ENCODE assay signal across 9 mouse cellular contexts in the genomic region with DNA sequence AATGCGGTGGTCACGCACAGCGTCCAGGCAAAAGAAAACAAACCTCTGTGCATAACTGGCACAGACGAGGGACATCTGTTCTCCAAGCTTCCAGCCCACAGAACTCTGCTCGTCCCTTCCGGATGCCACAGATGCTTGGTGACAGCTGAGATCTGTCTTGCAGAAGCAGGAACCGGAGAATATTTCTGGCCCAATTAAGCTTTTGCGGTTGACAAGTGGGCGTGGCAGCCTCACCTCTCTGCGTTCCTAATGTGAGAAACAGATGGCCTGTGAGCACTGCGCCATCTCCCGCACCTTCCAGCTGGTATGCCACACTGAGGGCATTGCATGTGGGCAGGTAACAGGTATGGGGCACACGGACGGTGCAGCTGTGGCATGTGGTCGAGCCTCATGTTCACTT. TPM values are rescaled to one million over a fixed set of nuclear protein-coding genes. Genes with fewer than 3 reads are reported as not detected.
A peak's percentile ranks its signal among the peaks of the same experiment; 100 is the strongest.
DNase-seq lines count a peak whose midpoint lies in the region; ATAC-seq and TF ChIP-seq lines count a peak whose summit lies in the region.
"Had no signal": no experiment of that assay in that cellular context is flagged by ENCODE, and none has a peak within 500 bp of the region (broad histone marks: within the 10 kb centered on the region; RNA-seq: fewer than 3 reads in every experiment).

No protein-coding gene starts in this region.

- peaks cover 8% of the 10 kb centered on the region; the same call in 1 of the 2 replicates for H3K4me1 ChIP-seq in forebrain, embryonic 15.5 days

- no peak for TF ChIP-seq CTCF in brain, embryonic 14.5 days (IDR thresholded peaks at IDR 0.05; ENCODE audit: borderline replicate concordance, extremely low read depth, insufficient read depth, insufficient read length)

- no peak overlapping the region for H3K9ac ChIP-seq in forebrain, embryonic 15.5 days (replicated peaks)

- no peak overlapping the region for H3K4me2 ChIP-seq in forebrain, embryonic 15.5 days (replicated peaks)

- no peak for TF ChIP-seq POLR2A in brain, embryonic 14.5 days (IDR thresholded peaks at IDR 0.05; ENCODE audit: borderline replicate concordance, extremely low read depth, insufficient read depth, insufficient read length, poor library complexity, severe bottlenecking)

- no peaks in the 10 kb centered on the region for H3K27me3 ChIP-seq in forebrain, embryonic 15.5 days

- H3K4me3 ChIP-seq in forebrain, embryonic 15.5 days = no peak overlapping the region
- H3K4me3 ChIP-seq: erythroblast, embryonic 14.5 days had no signal

- no peaks in the 10 kb centered on the region for H3K9me3 ChIP-seq in forebrain, embryonic 15.5 days

- ATAC-seq in forebrain, embryonic 15.5 days (replicated peaks) = no peak

- DNase-seq in cerebellum, postnatal 36 days = peak; percentile 27 to 31
- DNase-seq in cerebellum, adult 11 months = no peak
- peak; percentile 74 for DNase-seq in brain, embryonic 14.5 days (ENCODE audit: low read depth)
- DNase-seq in kidney, postnatal 14 days = peak; percentile 68
- DNase-seq in lung, postnatal 10 days = peak; percentile 58
- peak; percentile 76 for DNase-seq in telencephalon, adult 2 months (ENCODE audit: low read depth, low spot score)
- DNase-seq in heart, postnatal 4 days = no peak

- no peak overlapping the region for H3K27ac ChIP-seq in forebrain, embryonic 15.5 days (replicated peaks)

- H3K36me3 ChIP-seq in forebrain, embryonic 15.5 days = no peaks in the 10 kb centered on the region

- 62% methylated on average over 15 of the region's 15 CpGs for WGBS in forebrain, embryonic 15.5 days

RNA-seq across cellular contexts. Expression of gene Stum, which starts 27.1 kb away (rescaled TPM):
- polyA plus RNA-seq in brain, embryonic 14.5 days (2012; rRNA removed) = 10.2 and 11.6 TPM in 2 replicates
- 4.1 and 4.2 TPM in 2 replicates for polyA plus RNA-seq in forebrain, embryonic 15.5 days (2015; fragmentation: Nextera tagmentation; extraction: Ambion mirVana)
- 1 to 10 TPM in 1 of 2 experiments, under 1 TPM in 1; 0.74 to 1.6 TPM for total RNA-seq in heart, postnatal 4 days (2021)
- polyA plus RNA-seq: erythroblast, embryonic 14.5 days had no signal

RNA-seq across cellular contexts. Expression of gene Parp1, which starts 58.3 kb away (rescaled TPM):
- polyA plus RNA-seq in brain, embryonic 14.5 days (2012; rRNA removed) = 105 and 115 TPM in 2 replicates
- 144 and 147 TPM in 2 replicates for polyA plus RNA-seq in forebrain, embryonic 15.5 days (2015; fragmentation: Nextera tagmentation; extraction: Ambion mirVana)
- 100 to 1,000 TPM in 1 of 2 experiments, 10 to 100 TPM in 1; 88.6 to 100 TPM for total RNA-seq in heart, postnatal 4 days (2021)

Comparison
In these comparisons a context has a peak if more than half of its experiments do, and no peak if none do; other contexts are left out.
1. DNase-seq: peak in cerebellum, postnatal 36 days (2 of 2), brain, embryonic 14.5 days (single experiment), kidney, postnatal 14 days (single experiment), lung, postnatal 10 days (single experiment) and telencephalon, adult 2 months (single experiment); none in cerebellum, adult 11 months (single experiment) and heart, postnatal 4 days (single experiment).